Mouse (Mus musculus) small intestine, adult 2 months (tissue): ENCODE measurements around the gene Myo1d.

ENCODE experiments used
- CTCF ChIP-seq: fragments of 200-500 bp; IDR thresholded peaks from 2 replicates; pipeline ENCODE4 v1.5.1; 2012; ENCODE audit warnings: low read depth, mild to moderate bottlenecking, control low read depth, inconsistent platforms, low read length, moderate library complexity, mixed read lengths; ENCODE audit not compliant: insufficient replicate concordance, insufficient read length; ENCODE audit errors: extremely low read depth
- POLR2A ChIP-seq: fragments of 200-500 bp; IDR thresholded peaks from 2 replicates; pipeline ENCODE4 v1.6.1; 2012; ENCODE audit warnings: low read depth, mild to moderate bottlenecking, control low read depth, inconsistent platforms, low read length, moderate library complexity

DNA sequence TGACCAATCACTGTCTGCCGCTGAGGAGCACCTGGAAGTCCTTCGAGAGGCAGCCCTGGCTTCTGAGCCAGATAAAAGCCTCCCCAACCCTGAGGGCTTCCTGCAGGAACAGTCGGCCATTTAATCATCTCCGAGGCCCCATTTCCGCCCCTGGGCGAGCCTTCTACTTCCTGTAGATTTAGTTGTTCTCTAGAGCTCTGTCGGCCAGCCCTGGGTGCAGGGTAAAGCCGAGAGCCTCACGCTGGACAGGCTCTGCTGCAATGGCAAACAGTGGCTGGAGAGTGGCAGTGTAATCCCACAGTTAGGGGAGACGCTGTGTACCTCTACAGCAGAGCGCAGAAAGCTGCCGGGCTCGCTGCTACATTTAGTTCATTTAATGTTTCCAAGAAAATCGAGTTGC is 41.5 kb upstream of the Myo1d start:
- TF ChIP-seq CTCF (no peak), POLR2A (no peak)
